Mouse (Mus musculus) bone marrow, adult 2 months (tissue): ENCODE data around the gene Wfdc3.

ENCODE experiments used
- CTCF ChIP-seq: fragments of 200-500 bp; IDR thresholded peaks from 2 replicates; pipeline ENCODE4 v1.5.1; 2011; ENCODE audit warnings: low read length, control low read depth; ENCODE audit not compliant: control insufficient read depth, insufficient read depth
- POLR2A ChIP-seq: fragments of 200-500 bp; IDR thresholded peaks from 2 replicates; pipeline ENCODE4 v1.6.1; 2011; ENCODE audit warnings: low read depth, mild to moderate bottlenecking, control low read depth, low read length, borderline replicate concordance; ENCODE audit not compliant: control insufficient read depth

DNA sequence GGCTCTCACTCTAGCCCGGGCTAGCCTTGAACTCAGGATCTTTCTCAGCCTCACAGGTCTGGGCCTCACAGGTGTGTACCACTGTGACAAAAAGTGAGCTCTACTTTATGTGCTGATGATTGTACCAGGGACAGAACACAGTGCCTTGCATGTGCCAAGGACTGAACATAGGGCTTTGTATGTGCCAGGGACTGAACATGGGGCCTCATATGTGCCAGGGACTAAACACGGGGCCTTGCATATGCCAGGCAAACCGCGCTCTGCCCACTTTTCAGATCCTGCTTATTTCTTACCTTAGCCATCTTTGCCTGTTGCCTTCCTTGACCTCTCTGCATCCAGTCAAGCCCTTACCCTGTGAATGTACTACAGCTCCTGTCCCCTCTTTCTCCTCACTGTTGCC is 16.2 kb upstream of the Wfdc3 start:
- TF ChIP-seq CTCF (no peak), POLR2A (no peak)
